Mouse (Mus musculus) midbrain, embryonic 11.5 days (tissue): ENCODE results near the gene Hpca. TPM values are rescaled to one million over a fixed set of nuclear protein-coding genes. Genes with fewer than 3 reads are reported as not detected.

Experiments
- ATAC-seq: fragments of 200-750 bp; cut with Nextera tagmentation; 2 replicates; pipeline ENCODE4 v1.8.0; 2017; ENCODE audit warnings: moderate TSS enrichment, moderate library complexity; ENCODE audit not compliant: low FRiP score
- DNase-seq: peaks from one replicate; pipeline ENCODE4 v3.0.0; 2015; ENCODE audit warnings: low spot score; ENCODE audit errors: missing footprints
- H3K27ac ChIP-seq: fragments of 300-500 bp; sonication (generic); 2 replicates; pipeline ENCODE4 v1.5.1; 2014; ENCODE audit warnings: low read depth, low read length
- H3K27me3 ChIP-seq: fragments of 300-500 bp; sonication (generic); 2 replicates; pipeline ENCODE4 v1.6.1; 2014; ENCODE audit warnings: mild to moderate bottlenecking, low read length, moderate library complexity, mixed read lengths; ENCODE audit not compliant: control insufficient read depth, insufficient read depth
- H3K36me3 ChIP-seq: fragments of 300-500 bp; sonication (generic); 2 replicates; pipeline ENCODE4 v1.6.1; 2014; ENCODE audit warnings: mild to moderate bottlenecking, low read length, moderate library complexity, mixed read lengths; ENCODE audit not compliant: control insufficient read depth, insufficient read depth
- H3K4me1 ChIP-seq: fragments of 300-500 bp; sonication (generic); 2 replicates; pipeline ENCODE4 v1.6.1; 2014; ENCODE audit warnings: low read length; ENCODE audit not compliant: control insufficient read depth, insufficient read depth
- H3K4me2 ChIP-seq: fragments of 300-500 bp; sonication (generic); 2 replicates; pipeline ENCODE4 v1.6.1; 2014; ENCODE audit warnings: mild to moderate bottlenecking, moderate library complexity
- H3K4me3 ChIP-seq: fragments of 300-500 bp; sonication (generic); 2 replicates; pipeline ENCODE4 v1.5.1; 2014; ENCODE audit warnings: low read depth, low read length
- H3K9ac ChIP-seq: fragments of 300-500 bp; sonication (generic); 2 replicates; pipeline ENCODE4 v1.6.1; 2014; ENCODE audit warnings: low read length
- H3K9me3 ChIP-seq: fragments of 300-500 bp; sonication (generic); 2 replicates; pipeline ENCODE4 v1.6.1; 2016; ENCODE audit warnings: low read length; ENCODE audit not compliant: control insufficient read depth
- WGBS: fragments of 180-500 bp; shearing (Covaris S2); extraction: QIAGEN DNeasy Blood & Tissue Kit; methylation state at CpG from one replicate; pipeline ENCODE4 v1.1.7; 2014; 5-methylcytosine and 5-hydroxymethylcytosine counted together
- polyA plus RNA-seq: library from polyadenylated mRNA; unstranded; fragments of >200 nt; fragmentation: Nextera tagmentation; extraction: Ambion mirVana; gene quantifications from 2 replicates; pipeline ENCODE4 v1.2.1, GENCODE M21; 2014

The Hpca gene
- polyA plus RNA-seq, 1 experiment from 2014 or later = 2.0 TPM

DNA sequence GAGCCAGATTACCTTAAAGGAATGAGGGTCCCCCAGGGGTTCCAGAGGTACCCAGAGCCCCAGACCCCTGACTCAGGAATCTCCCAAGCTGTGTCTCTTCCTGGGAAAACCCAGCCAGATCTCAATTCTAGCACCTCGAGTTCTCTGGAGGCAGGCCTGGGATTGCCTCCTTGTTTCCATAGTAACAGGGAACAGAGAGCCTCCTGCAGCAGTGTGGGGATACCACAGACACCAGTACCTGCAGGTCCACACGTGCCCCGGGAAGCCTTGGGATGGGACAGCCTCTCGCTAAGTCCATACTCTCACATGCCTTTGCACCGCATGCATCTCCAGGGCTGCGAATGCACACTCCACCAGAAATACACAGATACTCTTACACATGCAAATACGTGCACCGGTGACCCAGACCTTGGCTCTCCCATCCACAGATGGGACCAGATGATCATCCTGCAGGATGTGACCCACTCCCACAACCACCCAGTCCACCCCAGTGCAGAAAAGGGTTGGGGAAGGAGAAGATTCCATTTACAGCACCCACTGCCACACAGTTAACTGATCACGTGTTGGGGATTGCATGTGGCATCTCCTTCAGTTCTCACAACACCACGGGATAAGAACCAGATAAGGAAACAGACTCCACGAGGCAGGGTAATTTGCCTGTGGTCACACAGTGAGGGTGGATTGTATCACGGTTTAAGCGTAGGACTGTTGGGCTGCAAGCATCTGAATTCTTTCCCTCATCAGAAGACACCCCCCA, 6.9 kb upstream of the Hpca start:
- Histone ChIP-seq H3K27ac (no peak overlapping the region), H3K4me3 (no peak overlapping the region), H3K36me3 (no peaks in the 10 kb centered on the region), H3K4me2 (no peak overlapping the region), H3K9ac (no peak overlapping the region), H3K4me1 (peaks cover 9% of the 10 kb centered on the region), H3K9me3 (no peaks in the 10 kb centered on the region), H3K27me3 (peaks cover 5% of the 10 kb centered on the region)
- DNase-seq (no peak), ATAC-seq (no peak)
- 70% methylated on average over 13 of the region's 13 CpGs for WGBS

DNA sequence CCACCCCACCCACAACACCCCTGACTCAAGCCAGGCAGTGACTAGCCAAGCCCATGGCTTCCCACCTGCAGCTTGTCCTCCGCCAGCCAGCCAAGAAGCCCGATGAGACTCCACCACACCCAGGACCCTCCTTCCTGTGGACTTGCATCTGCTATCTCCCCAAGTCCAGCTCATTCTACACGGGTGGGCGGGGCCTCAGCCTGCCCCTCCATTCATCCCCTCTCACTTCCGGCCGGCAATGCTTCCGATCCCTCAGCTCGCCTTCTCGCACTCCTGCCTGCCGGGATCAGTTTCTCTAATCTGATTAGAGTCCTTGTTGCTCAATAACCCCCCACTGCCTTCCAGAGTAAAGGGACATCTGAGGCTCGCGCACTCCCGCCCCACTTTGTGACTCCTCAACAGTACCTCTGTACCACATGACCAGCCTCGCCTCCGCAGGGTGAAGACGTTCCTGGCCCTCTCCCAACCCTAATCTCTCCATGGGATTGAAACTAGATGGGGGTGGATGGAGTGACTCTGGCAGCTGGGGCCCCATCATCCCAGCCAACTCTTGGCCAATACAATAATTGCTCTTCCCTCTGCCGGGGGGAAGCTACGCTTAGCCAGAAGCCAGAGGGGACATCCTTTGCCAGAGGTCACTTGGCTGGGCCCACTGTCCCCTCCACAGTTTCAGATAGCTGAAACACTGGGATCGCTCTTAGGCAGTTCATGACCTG, 4.1 kb upstream of the Hpca start:
- ATAC-seq = no peak
- Histone ChIP-seq H3K4me1 (peaks cover 16% of the 10 kb centered on the region), H3K36me3 (no peaks in the 10 kb centered on the region), H3K4me3 (peak overlapping the region; percentile 10; the same call in 1 of the 2 replicates), H3K27ac (no peak overlapping the region), H3K4me2 (peak overlapping the region; percentile 36), H3K27me3 (peaks cover 25% of the 10 kb centered on the region), H3K9ac (0 out of 2 replicates have a peak overlapping the region, but pooled peaks have one; percentile 16), H3K9me3 (no peaks in the 10 kb centered on the region)
- DNase-seq = no peak
- 9% methylated on average over 19 of the region's 19 CpGs for WGBS

DNA sequence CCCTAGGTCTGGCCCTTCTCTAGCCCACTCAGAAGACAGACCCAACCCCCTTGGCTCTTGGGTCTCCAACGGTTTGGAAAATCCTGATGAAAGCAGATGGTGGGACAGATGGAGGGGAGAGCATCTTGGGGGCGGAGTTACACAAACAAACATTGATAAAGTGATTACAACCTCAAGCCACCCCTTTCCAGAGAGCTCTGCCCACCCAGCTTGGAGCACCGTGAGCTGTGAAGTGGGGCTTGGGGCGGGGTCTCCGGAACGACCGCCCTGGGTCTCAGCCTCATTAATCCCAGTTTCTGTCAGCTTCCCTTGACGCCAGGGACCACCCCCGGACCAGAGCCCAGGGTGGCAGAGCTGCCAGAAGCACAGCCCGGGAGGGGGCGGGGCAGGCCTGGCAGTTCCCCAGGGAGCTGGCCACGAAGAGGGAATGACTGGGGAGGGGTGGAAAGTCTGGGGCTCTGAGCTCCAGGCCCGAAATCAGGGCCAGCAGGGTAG, 2.9 kb upstream of the Hpca start:
- ATAC-seq = peak; percentile 48
- Histone ChIP-seq H3K4me2 (peak overlapping the region; percentile 28; the same call in 1 of the 2 replicates), H3K9me3 (no peaks in the 10 kb centered on the region), H3K9ac (no peak overlapping the region), H3K27me3 (peaks cover 31% of the 10 kb centered on the region), H3K4me3 (no peak overlapping the region), H3K36me3 (no peaks in the 10 kb centered on the region), H3K4me1 (peaks cover 16% of the 10 kb centered on the region), H3K27ac (no peak overlapping the region)
- WGBS = 5% methylated on average over 13 of the region's 13 CpGs
- no peak for DNase-seq

DNA sequence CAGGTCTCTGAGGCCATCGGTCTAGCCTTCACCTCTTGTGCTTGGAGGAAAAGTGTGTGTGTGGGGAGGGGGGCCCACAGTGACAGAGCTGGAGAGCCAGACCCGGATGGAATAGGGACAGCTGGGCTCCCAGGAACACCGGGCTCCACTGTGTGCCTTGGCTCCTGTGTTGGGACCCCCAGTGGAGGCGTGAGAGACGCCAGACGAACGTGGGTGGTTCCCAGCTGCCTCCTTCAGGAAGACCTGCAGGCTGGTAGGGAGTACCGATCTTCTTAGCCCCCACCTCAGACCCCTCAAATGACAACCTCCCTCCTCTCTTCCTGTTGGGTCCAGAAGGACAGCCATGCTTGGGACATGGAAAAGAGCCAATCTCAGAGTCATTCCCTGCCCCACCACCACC, 883 bp upstream of the Hpca start:
- H3K27me3 ChIP-seq = peaks cover 31% of the 10 kb centered on the region
- H3K9me3 ChIP-seq = no peaks in the 10 kb centered on the region
- no peak overlapping the region for H3K27ac ChIP-seq
- ATAC-seq (no peak), DNase-seq (no peak)
- no peak overlapping the region for H3K4me2 ChIP-seq
- no peaks in the 10 kb centered on the region for H3K36me3 ChIP-seq
- H3K4me3 ChIP-seq = no peak overlapping the region
- H3K9ac ChIP-seq = no peak overlapping the region
- peaks cover 16% of the 10 kb centered on the region for H3K4me1 ChIP-seq
- 35% methylated on average over 8 of the region's 8 CpGs for WGBS

DNA sequence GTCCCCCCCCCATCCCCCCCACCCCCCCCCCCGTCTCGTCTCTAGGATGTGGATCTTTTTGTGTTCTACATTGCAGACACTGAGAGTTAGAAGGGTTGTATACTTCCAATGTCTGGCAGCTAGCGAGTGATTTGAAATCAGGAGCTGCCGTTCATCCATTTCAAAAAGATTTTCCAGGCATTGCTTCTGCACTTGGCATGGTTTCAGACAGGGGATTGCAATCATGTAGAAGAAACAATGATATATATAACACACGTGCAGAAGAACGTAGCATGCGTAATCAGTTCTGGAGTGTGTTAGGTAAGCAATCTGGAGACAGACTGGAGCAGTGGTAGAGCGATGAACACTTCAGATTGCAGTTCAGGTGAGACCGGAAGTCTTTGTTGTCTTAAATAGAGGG, 271 bp upstream of the Hpca start:
- H3K27ac ChIP-seq = no peak overlapping the region
- H3K9ac ChIP-seq = no peak overlapping the region
- WGBS = 41% methylated on average over 9 of the region's 9 CpGs
- no peak overlapping the region for H3K4me3 ChIP-seq
- DNase-seq (no peak), ATAC-seq (no peak)
- H3K4me1 ChIP-seq = peaks cover 16% of the 10 kb centered on the region
- no peaks in the 10 kb centered on the region for H3K36me3 ChIP-seq
- peaks cover 31% of the 10 kb centered on the region for H3K27me3 ChIP-seq
- H3K4me2 ChIP-seq = no peak overlapping the region
- no peaks in the 10 kb centered on the region for H3K9me3 ChIP-seq

DNA sequence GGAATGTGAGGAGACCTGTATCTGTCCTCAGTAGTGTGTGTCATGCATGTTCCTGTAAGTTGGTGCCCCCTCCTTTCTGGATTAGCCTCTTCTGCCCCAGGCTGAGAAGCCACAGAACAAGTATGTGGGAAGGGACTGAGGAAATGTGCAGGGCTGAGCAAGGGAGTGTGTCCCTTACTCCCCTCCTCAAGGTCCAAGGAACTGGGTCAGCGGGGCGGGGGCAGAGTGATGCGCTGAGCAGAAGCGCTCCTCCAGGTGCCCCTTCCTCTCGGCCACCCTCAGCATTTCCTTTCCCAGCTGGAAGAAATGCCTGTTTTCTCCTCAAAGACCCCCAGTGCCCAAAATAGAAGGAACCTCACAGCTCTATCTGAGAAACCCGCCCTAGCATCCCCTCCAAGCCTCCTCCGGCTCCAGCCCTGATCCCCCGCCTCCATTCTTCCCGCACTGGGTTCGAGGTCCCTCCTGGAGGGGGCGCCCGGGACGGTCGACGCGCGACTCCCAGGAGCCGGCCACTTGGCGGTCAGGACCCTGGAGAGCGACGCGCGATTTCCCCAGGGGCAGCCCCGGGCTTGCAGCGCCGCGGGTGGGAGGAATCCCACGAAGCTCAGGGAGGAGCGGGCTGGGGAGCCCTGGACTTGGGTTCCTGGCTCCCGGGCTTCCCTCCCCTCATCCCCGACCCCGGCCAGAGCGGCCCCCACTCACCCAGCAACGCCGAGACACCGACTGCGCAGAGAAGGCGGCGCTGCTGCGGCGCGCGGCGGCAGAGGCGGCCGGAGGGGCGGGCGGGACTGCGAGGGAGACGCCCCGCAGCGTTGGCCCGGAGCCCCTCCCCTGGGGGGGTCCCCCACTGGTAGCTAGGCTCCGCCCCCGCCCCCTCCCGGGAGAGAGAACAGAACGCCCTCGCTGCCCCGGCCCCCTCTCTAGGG, 1.1 kb downstream of the Hpca start:
- peak overlapping the region; percentile 36 for H3K4me3 ChIP-seq
- H3K27ac ChIP-seq = no peak overlapping the region
- ATAC-seq (peak; percentile 68), DNase-seq (peak; percentile 94)
- H3K36me3 ChIP-seq = no peaks in the 10 kb centered on the region
- peaks cover 16% of the 10 kb centered on the region for H3K4me1 ChIP-seq
- no peaks in the 10 kb centered on the region for H3K9me3 ChIP-seq
- H3K9ac ChIP-seq = peak overlapping the region; percentile 51
- H3K4me2 ChIP-seq = peak overlapping the region; percentile 74
- peaks cover 31% of the 10 kb centered on the region for H3K27me3 ChIP-seq
- under 1% methylated on average over 47 of the region's 59 CpGs for WGBS

DNA sequence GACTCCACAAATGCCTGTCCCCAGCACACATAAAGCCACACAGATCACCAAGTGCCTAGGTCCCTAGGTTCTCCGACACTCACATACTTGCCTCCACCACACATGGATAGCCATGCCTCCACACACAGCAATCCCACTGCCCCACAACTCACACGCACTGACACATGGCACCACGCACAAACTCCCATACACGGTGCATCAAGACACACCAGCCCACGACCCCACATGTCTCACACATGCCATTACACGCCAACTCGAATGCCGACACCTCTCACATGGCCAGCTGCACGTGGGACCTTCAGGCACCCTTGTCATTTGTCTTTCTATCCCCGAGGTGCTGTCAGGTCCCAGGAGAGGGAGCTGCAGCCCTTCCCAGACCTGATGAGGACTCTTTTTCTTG, 2.1 kb downstream of the Hpca start:
- no peak for ATAC-seq
- 80% methylated on average over 10 of the region's 10 CpGs for WGBS
- H3K4me1 ChIP-seq = peaks cover 10% of the 10 kb centered on the region

DNA sequence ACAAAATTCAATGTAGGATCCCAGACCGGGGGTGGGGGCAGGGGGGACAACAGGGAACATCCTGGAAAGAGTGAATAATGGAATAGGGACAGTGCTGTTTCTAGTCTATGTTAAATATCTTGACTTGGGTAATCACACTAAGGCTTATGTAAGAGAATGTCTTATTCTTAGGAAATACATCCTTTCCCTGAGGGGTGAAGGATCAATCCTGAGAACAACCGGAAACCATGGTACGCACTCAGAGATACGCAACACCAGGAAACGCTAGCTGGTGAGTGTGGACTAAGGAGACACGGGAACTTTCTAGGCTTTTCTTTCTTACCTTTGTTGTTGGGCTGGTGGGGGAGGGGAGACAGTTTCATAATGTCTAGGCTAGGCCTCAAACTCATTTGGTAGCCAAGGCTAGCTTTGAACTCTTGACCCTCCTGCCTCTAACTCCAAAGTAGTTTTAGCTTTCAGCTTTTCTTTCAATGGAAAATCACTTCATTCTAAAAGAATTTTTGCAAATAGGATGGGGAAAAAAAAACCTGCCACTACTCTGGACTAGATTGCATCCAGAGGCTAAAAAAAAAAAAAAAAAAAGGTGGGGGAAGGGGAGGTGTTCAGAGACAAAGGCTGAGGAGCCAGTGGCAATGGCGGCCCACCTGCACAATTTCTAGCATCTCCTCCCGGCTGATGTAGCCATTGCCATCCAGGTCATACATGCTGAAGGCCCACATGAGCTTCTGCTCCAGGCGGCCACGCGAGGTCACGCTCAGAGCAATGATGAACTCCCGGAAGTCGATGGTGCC, 3.9 kb downstream of the Hpca start:
- no peak overlapping the region for H3K4me2 ChIP-seq
- H3K4me3 ChIP-seq = no peak overlapping the region
- 91% methylated on average over 14 of the region's 14 CpGs for WGBS
- peaks cover 10% of the 10 kb centered on the region for H3K4me1 ChIP-seq
- no peaks in the 10 kb centered on the region for H3K9me3 ChIP-seq
- no peak overlapping the region for H3K9ac ChIP-seq
- ATAC-seq (no peak), DNase-seq (no peak)
- no peak overlapping the region for H3K27ac ChIP-seq
- H3K36me3 ChIP-seq = no peaks in the 10 kb centered on the region
- peaks cover 27% of the 10 kb centered on the region for H3K27me3 ChIP-seq

More for the DNA sequence above, 2.1 kb downstream of the Hpca start:
- H3K9me3 ChIP-seq = no peaks in the 10 kb centered on the region
- no peaks in the 10 kb centered on the region for H3K36me3 ChIP-seq
- H3K9ac ChIP-seq = no peak overlapping the region
- H3K27me3 ChIP-seq = peaks cover 31% of the 10 kb centered on the region
- H3K4me2 ChIP-seq = no peak overlapping the region
- H3K4me3 ChIP-seq = no peak overlapping the region
- no peak for DNase-seq
- H3K27ac ChIP-seq = no peak overlapping the region
